Mouse (Mus musculus): ENCODE measurements around the gene Naa16. TPM values are rescaled to one million over a fixed set of nuclear protein-coding genes. Genes with fewer than 3 reads are reported as not detected.

Naa16 gene
- total and polyA plus RNA-seq, 3 experiments, result 29.6 to 62.5 (median 34.4) TPM

GRCm38 (mm10) chr14:79312719-79313118, 77.9 kb downstream of the Naa16 start:
- TF ChIP-seq TAL1 (conservative IDR thresholded peaks at IDR 0.05; ENCODE audit: low read depth, low read length) (no peak), CTCF (IDR thresholded peaks at IDR 0.05; ENCODE audit: low read depth, low read length) (no peak), GATA1 (IDR thresholded peaks at IDR 0.05; ENCODE audit: borderline replicate concordance, low read length) (no peak), POLR2AphosphoS5 (IDR thresholded peaks at IDR 0.05; ENCODE audit: insufficient replicate concordance, low read depth, low read length) (no peak), GATA2 (IDR thresholded peaks at IDR 0.05; ENCODE audit: borderline replicate concordance, low read depth, low read length) (no peak)
- Histone ChIP-seq H3K4me3 (ENCODE audit: low read depth, low read length) (no peak overlapping the region), H3K27me3 (ENCODE audit: insufficient read depth, low read length) (peaks cover 11% of the 10 kb centered on the region), H3K4me1 (ENCODE audit: insufficient read depth, low read depth, low read length) (peaks cover 20% of the 10 kb centered on the region), H3K9me3 (replicated peaks) (no peaks in the 10 kb centered on the region), H3K36me3 (replicated peaks) (no peaks in the 10 kb centered on the region)
- no peak for DNase-seq (ENCODE audit: low spot score)
- no peak for ATAC-seq (ENCODE audit: extremely low read depth, insufficient number of reproducible peaks, low FRiP score, poor library complexity, severe bottlenecking)

- peaks cover 20% of the 10 kb centered on the region for H3K4me1 ChIP-seq (ENCODE audit: insufficient read depth, low read depth, low read length)
These were observed 78.6 kb downstream of the Naa16 start for GRCm38 (mm10) chr14:79311918-79312454.

GRCm38 (mm10) chr14:79309115-79309514, 81.5 kb downstream of the Naa16 start:
- no peak for ATAC-seq (ENCODE audit: extremely low read depth, insufficient number of reproducible peaks, low FRiP score, poor library complexity, severe bottlenecking)
- TF ChIP-seq GATA2 (IDR thresholded peaks at IDR 0.05; ENCODE audit: borderline replicate concordance, low read depth, low read length) (no peak), TAL1 (conservative IDR thresholded peaks at IDR 0.05; ENCODE audit: low read depth, low read length) (no peak), POLR2AphosphoS5 (IDR thresholded peaks at IDR 0.05; ENCODE audit: insufficient replicate concordance, low read depth, low read length) (no peak), GATA1 (IDR thresholded peaks at IDR 0.05; ENCODE audit: borderline replicate concordance, low read length) (no peak), CTCF (IDR thresholded peaks at IDR 0.05; ENCODE audit: low read depth, low read length) (no peak)
- Histone ChIP-seq H3K4me3 (ENCODE audit: low read depth, low read length) (no peak overlapping the region), H3K36me3 (replicated peaks) (no peaks in the 10 kb centered on the region), H3K4me1 (ENCODE audit: insufficient read depth, low read depth, low read length) (peaks cover 13% of the 10 kb centered on the region), H3K9me3 (replicated peaks) (no peaks in the 10 kb centered on the region), H3K27me3 (ENCODE audit: insufficient read depth, low read length) (peaks cover 10% of the 10 kb centered on the region; the same call in 1 of the 2 replicates)
- DNase-seq (ENCODE audit: low spot score), result no peak

More at GRCm38 (mm10) chr14:79311918-79312454, 78.6 kb downstream of the Naa16 start:
- Histone ChIP-seq H3K36me3 (replicated peaks) (no peaks in the 10 kb centered on the region), H3K9me3 (replicated peaks) (no peaks in the 10 kb centered on the region), H3K27me3 (ENCODE audit: insufficient read depth, low read length) (peaks cover 8% of the 10 kb centered on the region; the same call in 1 of the 2 replicates), H3K4me3 (ENCODE audit: low read depth, low read length) (no peak overlapping the region)
- no peak for DNase-seq (ENCODE audit: low spot score)
- no peak for TF ChIP-seq GATA2 (IDR thresholded peaks at IDR 0.05; ENCODE audit: borderline replicate concordance, low read depth, low read length)
- no peak for TF ChIP-seq CTCF (IDR thresholded peaks at IDR 0.05; ENCODE audit: low read depth, low read length)
- no peak for TF ChIP-seq GATA1 (IDR thresholded peaks at IDR 0.05; ENCODE audit: borderline replicate concordance, low read length)
- TF ChIP-seq POLR2AphosphoS5 (IDR thresholded peaks at IDR 0.05; ENCODE audit: insufficient replicate concordance, low read depth, low read length), result no peak
- no peak for TF ChIP-seq TAL1 (conservative IDR thresholded peaks at IDR 0.05; ENCODE audit: low read depth, low read length)
- ATAC-seq (ENCODE audit: extremely low read depth, insufficient number of reproducible peaks, low FRiP score, poor library complexity, severe bottlenecking), result no peak

DNA sequence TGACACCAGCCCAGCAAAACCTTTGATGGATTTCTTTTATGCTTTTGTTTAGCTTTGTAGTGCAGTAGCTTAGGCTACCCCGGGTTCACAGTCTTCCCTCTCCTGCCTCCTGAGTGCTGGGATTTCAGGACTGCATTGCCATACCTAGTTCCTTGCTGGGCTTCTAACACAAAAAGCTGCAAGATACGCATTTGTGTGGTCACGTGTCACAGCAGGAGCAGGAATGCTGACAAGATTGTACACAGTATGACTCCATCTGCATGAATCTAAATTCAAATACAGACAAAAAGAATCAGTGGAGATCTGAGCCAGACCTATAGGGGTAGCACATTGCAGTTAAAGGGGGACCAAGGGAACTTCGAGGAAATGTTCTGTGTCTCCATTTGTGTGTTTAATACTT, 82.2 kb downstream of the Naa16 start:
- no peak overlapping the region for H3K4me3 ChIP-seq (ENCODE audit: low read depth, low read length)
- no peak for TF ChIP-seq GATA2 (IDR thresholded peaks at IDR 0.05; ENCODE audit: borderline replicate concordance, low read depth, low read length)
- TF ChIP-seq POLR2AphosphoS5 (IDR thresholded peaks at IDR 0.05; ENCODE audit: insufficient replicate concordance, low read depth, low read length), result no peak
- TF ChIP-seq CTCF (IDR thresholded peaks at IDR 0.05; ENCODE audit: low read depth, low read length), result no peak
- no peak for TF ChIP-seq GATA1 (IDR thresholded peaks at IDR 0.05; ENCODE audit: borderline replicate concordance, low read length)
- TF ChIP-seq TAL1 (conservative IDR thresholded peaks at IDR 0.05; ENCODE audit: low read depth, low read length), result no peak
- no peaks in the 10 kb centered on the region for H3K36me3 ChIP-seq (replicated peaks)
- H3K4me1 ChIP-seq (ENCODE audit: insufficient read depth, low read depth, low read length), result peaks cover 7% of the 10 kb centered on the region
- DNase-seq (ENCODE audit: low spot score) (no peak), ATAC-seq (ENCODE audit: extremely low read depth, insufficient number of reproducible peaks, low FRiP score, poor library complexity, severe bottlenecking) (no peak)
- H3K27me3 ChIP-seq (ENCODE audit: insufficient read depth, low read length), result peaks cover 10% of the 10 kb centered on the region; the same call in 1 of the 2 replicates
- no peaks in the 10 kb centered on the region for H3K9me3 ChIP-seq (replicated peaks)

DNA sequence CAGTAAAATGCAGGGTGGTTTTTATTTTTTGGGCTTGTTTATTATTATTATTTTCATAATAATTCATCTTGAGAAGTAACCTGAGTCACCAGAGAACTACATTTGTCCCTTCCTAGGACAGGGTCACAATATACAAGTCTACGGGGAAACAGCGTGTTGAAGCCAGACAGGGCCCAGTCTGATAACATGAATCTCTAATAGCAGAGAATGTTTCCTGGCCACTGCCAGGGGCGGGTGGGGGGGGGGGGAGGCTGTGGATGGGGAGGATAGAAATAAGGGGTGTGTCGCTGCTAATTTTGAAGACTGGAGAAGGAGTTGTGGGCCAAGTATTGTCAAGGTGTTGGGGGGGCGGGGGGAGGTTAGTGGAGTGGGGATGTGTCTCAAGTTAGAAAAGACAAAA, 82.7 kb downstream of the Naa16 start:
- H3K4me1 ChIP-seq (ENCODE audit: insufficient read depth, low read depth, low read length), result peaks cover 4% of the 10 kb centered on the region
- H3K36me3 ChIP-seq (replicated peaks), result no peaks in the 10 kb centered on the region
- TF ChIP-seq GATA1 (IDR thresholded peaks at IDR 0.05; ENCODE audit: borderline replicate concordance, low read length), result no peak
- no peak for TF ChIP-seq TAL1 (conservative IDR thresholded peaks at IDR 0.05; ENCODE audit: low read depth, low read length)
- TF ChIP-seq CTCF (IDR thresholded peaks at IDR 0.05; ENCODE audit: low read depth, low read length), result no peak
- TF ChIP-seq POLR2AphosphoS5 (IDR thresholded peaks at IDR 0.05; ENCODE audit: insufficient replicate concordance, low read depth, low read length), result no peak
- no peak for TF ChIP-seq GATA2 (IDR thresholded peaks at IDR 0.05; ENCODE audit: borderline replicate concordance, low read depth, low read length)
- no peak for ATAC-seq (ENCODE audit: extremely low read depth, insufficient number of reproducible peaks, low FRiP score, poor library complexity, severe bottlenecking)
- peaks cover 10% of the 10 kb centered on the region; the same call in 1 of the 2 replicates for H3K27me3 ChIP-seq (ENCODE audit: insufficient read depth, low read length)
- H3K4me3 ChIP-seq (ENCODE audit: low read depth, low read length), result no peak overlapping the region
- no peak for DNase-seq (ENCODE audit: low spot score)
- H3K9me3 ChIP-seq (replicated peaks), result no peaks in the 10 kb centered on the region

- Histone ChIP-seq H3K36me3 (replicated peaks) (no peaks in the 10 kb centered on the region), H3K4me3 (ENCODE audit: low read depth, low read length) (no peak overlapping the region), H3K27me3 (ENCODE audit: insufficient read depth, low read length) (peaks cover 10% of the 10 kb centered on the region; the same call in 1 of the 2 replicates), H3K4me1 (ENCODE audit: insufficient read depth, low read depth, low read length) (no peaks in the 10 kb centered on the region), H3K9me3 (replicated peaks) (no peaks in the 10 kb centered on the region)
- DNase-seq (ENCODE audit: low spot score) (no peak), ATAC-seq (ENCODE audit: extremely low read depth, insufficient number of reproducible peaks, low FRiP score, poor library complexity, severe bottlenecking) (no peak)
- TF ChIP-seq GATA2 (IDR thresholded peaks at IDR 0.05; ENCODE audit: borderline replicate concordance, low read depth, low read length), result no peak
These were observed 83.4 kb downstream of the Naa16 start for GRCm38 (mm10) chr14:79307138-79307537.
